Mouse (Mus musculus): ENCODE measurements around the gene Sfxn3.
"Not testable (repeated sequence)": the region's sequence is repeated elsewhere in the genome, so short reads cannot be mapped to it uniquely, and the experiment has no call there.

Sfxn3 gene

GRCm38 (mm10) chr19:45018351-45018831, 28.9 kb upstream of the Sfxn3 start:
- in situ Hi-C loops (cut with MboI): no loop called here

DNA sequence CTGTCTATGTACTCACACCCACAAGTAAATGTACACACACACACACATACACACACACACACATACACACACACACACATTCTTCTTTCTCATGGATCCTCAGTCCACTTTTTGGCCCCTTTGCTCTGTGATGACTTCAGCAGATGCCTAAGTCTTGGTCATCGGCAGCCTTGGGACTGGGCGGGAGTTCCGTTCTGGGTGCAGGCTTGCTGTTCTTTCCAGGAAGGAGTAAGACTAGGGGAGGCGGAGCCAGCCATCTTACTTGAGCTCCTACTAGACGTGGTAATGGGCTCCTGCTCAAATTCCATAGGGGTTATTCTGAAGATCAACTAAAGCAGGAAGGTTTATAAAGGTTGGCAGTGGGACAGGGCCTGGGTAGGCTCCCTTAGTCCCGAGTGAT, 27.0 kb upstream of the Sfxn3 start:
- in situ Hi-C loops (cut with MboI): no loop called here

- in situ Hi-C loops (cut with MboI): no loop called here
Observed at GRCm38 (mm10) chr19:45021362-45021761, 25.9 kb upstream of the Sfxn3 start.

GRCm38 (mm10) chr19:45023993-45024392, 23.3 kb upstream of the Sfxn3 start:
- in situ Hi-C loops (cut with MboI): no loop called here

DNA sequence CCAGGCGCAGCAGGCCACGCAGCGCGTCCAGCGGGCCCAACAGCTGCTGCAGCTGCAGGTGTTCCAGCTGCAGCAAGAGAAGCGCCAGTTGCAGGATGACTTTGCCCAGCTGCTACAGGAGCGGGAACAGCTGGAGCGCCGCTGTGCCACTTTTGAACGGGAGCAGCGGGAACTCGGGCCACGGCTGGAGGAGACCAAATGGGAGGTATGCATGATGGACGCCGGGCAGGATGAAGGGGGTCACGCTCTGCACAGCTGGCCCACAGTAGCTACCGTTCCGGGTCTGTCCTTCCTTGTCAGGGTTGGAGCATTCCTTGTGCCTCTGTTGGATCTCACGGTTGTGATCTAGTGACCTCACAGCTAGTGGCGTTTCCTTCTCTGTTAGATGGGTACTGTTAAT, 22.5 kb upstream of the Sfxn3 start:
- in situ Hi-C loops (cut with MboI): no loop called here

- in situ Hi-C loops (cut with MboI): no loop called here
Observed at GRCm38 (mm10) chr19:45025937-45026568, 21.2 kb upstream of the Sfxn3 start.

DNA sequence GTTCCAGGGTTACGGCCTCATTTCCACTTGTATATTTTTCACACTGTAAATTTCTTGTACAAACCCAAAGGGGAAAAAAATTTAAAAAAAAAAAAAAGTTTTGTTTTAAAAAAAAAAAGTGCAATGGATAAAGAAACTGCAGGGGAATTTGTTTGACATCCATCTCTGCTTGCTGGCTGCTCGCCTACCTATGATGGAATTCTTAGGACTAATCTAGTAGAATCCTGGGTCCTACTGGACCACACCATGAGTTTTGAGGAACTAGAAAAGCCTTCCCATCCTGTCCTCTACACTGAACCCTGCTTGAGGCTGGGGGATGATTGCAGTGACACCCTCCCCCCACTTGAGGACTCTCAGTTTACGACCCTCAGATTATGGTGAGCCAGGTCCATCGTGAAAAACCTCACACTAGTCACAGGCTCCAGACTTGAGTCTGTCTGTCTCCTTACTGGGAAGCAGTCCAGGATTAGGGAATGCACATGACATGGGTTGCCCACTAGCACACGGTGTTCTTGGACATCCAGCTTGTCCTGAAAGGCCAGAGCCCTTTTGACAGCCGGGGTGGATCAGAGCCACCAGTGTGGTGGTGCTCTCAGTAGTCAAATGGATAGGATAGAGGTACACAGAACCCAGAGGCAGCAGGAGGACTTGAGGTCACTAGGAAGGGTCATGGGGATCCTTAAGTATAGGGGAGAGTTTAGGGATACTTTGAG, 20.2 kb upstream of the Sfxn3 start:
- in situ Hi-C loops (cut with MboI): no loop called here

DNA sequence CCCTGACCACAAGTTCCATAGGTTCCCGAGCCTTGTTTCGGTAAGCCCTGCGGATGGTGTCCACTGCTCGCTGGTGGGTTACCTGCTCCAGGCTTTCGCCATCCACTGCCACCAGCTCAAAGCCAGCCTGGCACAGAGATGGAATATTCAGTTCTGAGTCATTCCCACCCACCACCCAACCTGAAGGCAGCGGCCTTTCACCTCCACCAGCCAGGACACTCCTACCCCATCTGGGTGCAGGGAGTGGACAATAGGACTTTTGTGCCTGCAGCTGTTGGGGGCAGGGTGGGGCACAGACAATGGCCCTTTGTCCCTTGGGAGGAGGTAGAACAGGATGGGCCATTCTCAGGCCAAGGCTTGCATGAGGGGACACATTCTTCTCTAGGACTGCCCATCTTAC, 19.5 kb upstream of the Sfxn3 start:
- in situ Hi-C loops (cut with MboI): no loop called here

DNA sequence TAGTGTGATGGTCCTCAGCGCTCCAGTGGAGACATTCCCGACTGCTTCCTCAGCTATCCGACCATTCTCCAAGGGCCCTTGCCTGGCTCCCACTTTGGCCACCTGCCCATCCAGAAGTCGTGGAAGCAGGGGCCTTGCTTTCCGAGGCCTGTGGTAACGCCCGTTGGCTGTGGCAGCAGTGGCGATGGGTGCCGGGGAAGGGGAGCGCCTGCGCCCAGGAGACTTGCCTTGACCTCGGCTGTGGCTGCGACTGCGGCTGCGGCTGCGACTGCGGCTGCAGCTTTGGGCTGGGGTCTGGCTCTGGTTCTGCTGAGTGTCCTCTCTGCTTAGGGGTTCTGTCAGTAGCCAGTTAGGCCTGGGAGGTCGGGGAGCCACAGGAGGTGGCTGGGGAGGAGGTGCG, 18.6 kb upstream of the Sfxn3 start:
- in situ Hi-C loops (cut with MboI): no loop called here

DNA sequence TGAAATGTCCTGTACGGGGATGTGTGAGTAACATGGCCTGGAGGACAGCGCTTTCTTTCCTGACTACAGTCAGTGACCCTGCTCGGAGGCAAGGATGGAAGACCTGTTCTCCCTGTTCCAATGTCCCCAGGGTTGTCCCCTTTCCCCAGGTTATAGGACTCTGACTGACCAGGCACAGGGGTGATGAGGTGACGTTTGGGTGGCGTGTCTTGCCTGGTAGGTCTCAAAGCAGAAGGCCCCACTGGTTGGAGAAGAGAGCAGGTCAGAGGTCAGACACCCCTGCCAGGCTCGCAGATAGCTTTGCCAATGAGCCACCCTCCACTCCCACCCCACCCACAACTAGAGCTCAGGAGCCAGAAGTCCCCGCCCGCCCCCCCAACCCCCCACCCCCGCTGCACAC, 17.7 kb upstream of the Sfxn3 start:
- in situ Hi-C loops (cut with MboI): no loop called here

- in situ Hi-C loops (cut with MboI): no loop called here
Observed at GRCm38 (mm10) chr19:45030111-45030510, 17.2 kb upstream of the Sfxn3 start.

DNA sequence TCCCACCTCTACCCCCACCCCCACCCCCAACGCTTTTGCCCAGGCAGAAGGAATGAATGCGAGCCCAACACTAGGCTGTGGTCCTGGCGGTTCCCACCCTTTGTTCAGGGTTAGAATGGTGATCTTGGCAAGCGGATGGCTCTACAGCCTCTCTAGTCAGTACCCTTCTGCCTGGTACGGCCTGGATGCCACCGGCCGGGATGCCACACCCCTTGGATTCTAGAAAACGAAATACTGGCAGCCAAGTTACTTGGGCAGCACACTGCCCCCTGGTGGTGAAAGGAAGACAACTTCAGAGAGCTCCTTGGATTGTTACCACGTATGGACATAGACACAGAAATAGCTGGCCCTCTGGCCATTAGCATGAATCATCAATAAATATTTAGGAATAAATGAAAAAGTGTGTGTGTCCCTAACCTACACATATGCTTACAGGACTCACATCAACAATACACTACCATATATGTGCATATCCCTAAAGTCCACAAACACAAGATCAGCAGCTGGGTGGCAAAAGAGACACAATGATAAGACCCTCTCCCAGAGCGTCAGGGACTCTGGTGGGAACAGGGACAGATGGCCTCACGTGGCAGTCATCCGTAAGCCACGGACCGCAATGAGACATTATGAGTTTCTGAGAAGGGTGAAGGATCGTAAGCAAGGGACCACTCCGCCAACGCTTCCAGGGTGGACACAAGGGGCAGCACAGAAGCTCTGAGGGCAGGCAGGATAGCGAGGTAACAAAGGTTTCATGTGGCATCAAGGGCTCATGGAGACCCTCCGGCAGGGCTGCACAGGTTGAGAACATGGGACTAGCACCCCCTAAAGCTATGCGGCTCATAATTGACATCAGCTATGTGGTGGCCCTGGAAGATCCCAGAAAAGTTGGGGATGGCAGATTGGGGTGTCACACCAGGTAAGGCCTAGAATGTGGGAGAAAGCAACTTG, 16.3 kb upstream of the Sfxn3 start:
- in situ Hi-C loops (cut with MboI): no loop called here

DNA sequence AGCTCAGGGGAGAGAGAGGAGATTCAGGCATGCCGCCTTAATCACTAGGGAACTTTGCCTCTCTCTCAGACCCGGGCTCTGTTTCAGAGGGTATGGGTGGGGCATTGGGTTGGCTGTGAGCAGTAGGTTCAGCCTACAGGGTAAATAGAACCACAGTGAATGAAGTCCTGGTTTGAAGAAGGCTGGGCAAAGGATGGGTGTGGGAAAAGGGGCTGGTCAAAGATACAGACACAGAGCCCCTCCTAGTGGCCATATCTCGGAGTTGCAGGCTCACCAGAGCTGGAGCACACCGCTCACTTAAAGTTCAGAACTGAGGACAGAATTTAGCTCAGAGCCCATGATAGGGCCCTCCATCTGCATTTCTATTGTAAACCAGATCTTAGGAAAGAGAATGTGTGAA, 15.5 kb upstream of the Sfxn3 start:
- in situ Hi-C loops (cut with MboI): no loop called here

- in situ Hi-C loops (cut with MboI): no loop called here
Observed at GRCm38 (mm10) chr19:45032570-45033332, 14.6 kb upstream of the Sfxn3 start.

- in situ Hi-C loops (cut with MboI): no loop called here
Observed at GRCm38 (mm10) chr19:45036867-45037266, 10.4 kb upstream of the Sfxn3 start.

DNA sequence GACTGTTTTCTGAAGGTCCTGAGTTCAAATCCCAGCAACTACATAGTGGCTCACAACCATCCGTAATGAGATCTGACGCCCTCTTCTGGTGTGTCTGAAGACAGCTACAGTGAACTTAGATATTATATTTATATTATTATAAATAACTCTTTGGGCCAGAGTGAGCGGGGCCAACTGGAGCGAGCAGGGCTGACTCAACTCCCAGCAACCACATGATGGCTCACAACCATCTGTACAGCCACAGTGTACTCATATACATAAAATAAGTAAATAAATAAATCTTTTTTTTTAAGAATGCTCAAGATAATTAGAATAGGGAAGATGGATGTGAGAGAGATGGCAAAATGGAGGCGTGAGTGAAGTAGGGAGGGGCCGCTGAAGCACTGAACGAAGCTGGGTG, 9.1 kb upstream of the Sfxn3 start:
- in situ Hi-C loops (cut with MboI): not testable (repeated sequence)

DNA sequence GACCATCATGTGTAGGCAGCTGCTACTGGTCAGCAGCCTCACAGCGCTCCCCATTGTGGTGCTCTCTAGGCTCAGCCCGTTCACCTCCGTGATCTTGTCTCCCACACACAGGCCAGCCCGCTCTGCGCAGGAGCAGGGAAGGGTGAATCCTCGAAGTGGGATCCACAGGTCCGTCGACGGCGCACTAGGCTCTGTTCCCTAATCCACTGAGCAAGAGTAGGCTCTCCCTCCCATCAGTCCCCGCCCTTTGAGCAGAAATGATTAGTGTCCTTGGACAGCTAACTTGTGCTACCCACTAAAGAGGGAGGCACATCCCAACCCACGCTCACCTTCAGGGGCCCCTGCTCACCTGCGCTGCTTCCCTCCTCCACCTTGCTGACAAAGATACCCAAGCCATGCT, 7.1 kb upstream of the Sfxn3 start:
- in situ Hi-C loops (cut with MboI): no loop called here

GRCm38 (mm10) chr19:45044389-45044927, 2.8 kb upstream of the Sfxn3 start:
- in situ Hi-C loops (cut with MboI): no loop called here

DNA sequence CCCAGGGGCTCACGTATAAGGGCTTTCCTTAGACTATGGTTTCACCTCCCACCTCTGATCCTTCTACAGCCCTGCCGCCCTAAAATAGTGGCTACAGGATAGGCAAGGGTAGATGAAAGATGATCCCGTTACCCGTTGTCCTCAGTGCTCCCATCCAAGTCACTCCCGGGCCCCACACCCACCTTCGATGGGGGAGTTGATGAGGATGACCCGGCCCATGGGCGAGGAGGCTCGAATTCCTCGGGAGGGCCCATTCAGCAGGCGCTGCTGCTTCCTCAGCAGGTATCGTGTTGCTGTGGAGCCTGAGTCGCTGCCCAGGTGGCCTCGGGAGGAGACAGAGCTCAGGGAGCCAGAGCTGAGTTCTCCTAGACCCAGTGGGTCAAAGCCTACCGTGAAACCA, 2.1 kb upstream of the Sfxn3 start:
- in situ Hi-C loops (cut with MboI): no loop called here

DNA sequence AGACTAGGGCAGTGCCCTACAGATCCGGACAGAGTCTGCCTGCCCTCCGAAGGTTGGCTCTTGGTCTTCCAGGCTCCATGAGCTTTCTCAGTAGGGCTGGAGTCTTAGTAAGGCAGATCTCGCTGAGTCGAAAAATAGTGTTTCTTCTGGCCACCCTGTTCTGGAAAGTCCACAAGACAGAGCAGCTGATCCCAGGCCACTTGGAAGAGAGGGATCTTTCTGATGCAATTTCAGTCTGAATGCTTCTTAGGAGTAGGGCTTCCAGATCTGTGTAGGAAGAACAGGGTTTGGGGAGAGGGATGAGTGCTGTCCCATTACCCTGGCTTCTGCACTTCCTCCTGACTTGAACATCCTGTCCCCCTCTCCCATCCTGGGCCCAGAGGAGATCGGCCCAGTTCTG, 1.7 kb upstream of the Sfxn3 start, which contains the start of gene Pdzd7:
Gene Pdzd7, minus strand, starts transcription at position 67 of the 400 bp plus-strand sequence.
- in situ Hi-C loops (cut with MboI): no loop called here

- in situ Hi-C loops (cut with MboI): no loop called here
Observed at GRCm38 (mm10) chr19:45046523-45047321, 581 bp upstream of the Sfxn3 start.
